Mouse (Mus musculus): ENCODE measurements around the gene Odf4. TPM values are rescaled to one million over a fixed set of nuclear protein-coding genes. Genes with fewer than 3 reads are reported as not detected.

Gene Odf4
- total and polyA plus RNA-seq, 2 experiments from 2014 or later, result 1.5 to 2.2 TPM

DNA sequence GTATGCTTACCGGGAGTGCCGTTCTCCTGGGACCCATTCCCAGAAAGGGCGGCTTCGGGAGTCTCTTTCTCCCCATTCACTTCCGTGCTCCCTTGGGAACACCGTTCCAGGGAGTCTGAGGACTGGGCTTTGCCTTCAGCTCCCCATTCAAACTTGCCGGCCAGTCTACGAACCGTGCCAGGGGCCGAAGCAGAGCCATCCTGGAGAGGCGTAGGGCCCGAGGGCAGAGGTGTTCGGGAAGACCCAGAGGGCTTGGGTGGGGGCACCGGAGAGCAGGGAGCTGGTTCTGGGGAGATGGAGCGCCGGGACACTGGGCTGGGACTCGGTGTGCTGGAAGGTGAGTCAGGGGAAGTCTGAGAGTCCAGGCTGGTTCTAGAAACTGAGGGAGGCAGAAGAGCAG lies 27.5 kb upstream of the Odf4 start:
- WGBS, result 1% methylated on average over 17 of the region's 17 CpGs
- no peak for DNase-seq (ENCODE audit: low spot score)
- Histone ChIP-seq H3K4me2 (ENCODE audit: low read depth, low read length, poor library complexity, severe bottlenecking) (peak overlapping the region; percentile 48), H3K9me3 (ENCODE audit: low read length) (no peaks in the 10 kb centered on the region), H3K27ac (ENCODE audit: low read depth, low read length) (no peak overlapping the region), H3K4me1 (ENCODE audit: insufficient read depth, low read length) (peaks cover 5% of the 10 kb centered on the region; the same call in 1 of the 2 replicates), H3K9ac (replicated peaks; ENCODE audit: low read length, poor library complexity, severe bottlenecking) (peak overlapping the region; percentile 48; the same call in 1 of the 2 replicates), H3K27me3 (ENCODE audit: insufficient read depth, low read length) (peaks cover 14% of the 10 kb centered on the region), H3K4me3 (ENCODE audit: low read depth, low read length) (peak overlapping the region; percentile 28), H3K36me3 (ENCODE audit: insufficient read depth, low read length) (no peaks in the 10 kb centered on the region)
- no peak for ATAC-seq (ENCODE audit: low FRiP score)
- no peak for TF ChIP-seq CTCF (IDR thresholded peaks at IDR 0.05)

DNA sequence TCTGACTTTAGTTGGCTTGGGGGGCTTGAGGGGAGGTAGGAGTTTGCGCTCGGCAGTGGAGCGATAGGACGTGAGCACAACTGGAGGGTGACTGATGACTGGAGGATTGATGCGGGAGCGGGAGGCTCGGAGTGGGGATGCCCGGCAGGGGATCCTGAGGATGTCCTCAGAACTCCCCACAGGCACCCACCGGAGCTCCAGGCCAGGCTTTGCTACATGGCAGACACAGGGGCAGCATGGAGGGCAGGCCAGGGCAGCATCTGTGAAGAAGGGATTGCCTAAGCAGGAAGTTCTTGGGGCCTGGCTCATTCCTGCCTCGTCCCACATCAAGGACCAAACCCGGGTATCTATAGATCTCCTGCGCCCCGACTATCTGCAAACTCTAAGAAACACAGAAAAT lies 27.0 kb upstream of the Odf4 start:
- H3K27ac ChIP-seq (ENCODE audit: low read depth, low read length), result no peak overlapping the region
- H3K4me1 ChIP-seq (ENCODE audit: insufficient read depth, low read length), result peaks cover 5% of the 10 kb centered on the region; the same call in 1 of the 2 replicates
- no peak overlapping the region for H3K9ac ChIP-seq (replicated peaks; ENCODE audit: low read length, poor library complexity, severe bottlenecking)
- TF ChIP-seq CTCF (IDR thresholded peaks at IDR 0.05), result no peak
- DNase-seq (ENCODE audit: low spot score), result no peak
- whole genome bisulfite sequencing, result 14% methylated on average over 13 of the region's 13 CpGs
- H3K4me2 ChIP-seq (ENCODE audit: low read depth, low read length, poor library complexity, severe bottlenecking), result peak overlapping the region; percentile 48
- no peak overlapping the region for H3K4me3 ChIP-seq (ENCODE audit: low read depth, low read length)
- peaks cover 14% of the 10 kb centered on the region for H3K27me3 ChIP-seq (ENCODE audit: insufficient read depth, low read length)
- no peaks in the 10 kb centered on the region for H3K9me3 ChIP-seq (ENCODE audit: low read length)
- no peaks in the 10 kb centered on the region for H3K36me3 ChIP-seq (ENCODE audit: insufficient read depth, low read length)
- ATAC-seq (ENCODE audit: low FRiP score), result no peak

DNA sequence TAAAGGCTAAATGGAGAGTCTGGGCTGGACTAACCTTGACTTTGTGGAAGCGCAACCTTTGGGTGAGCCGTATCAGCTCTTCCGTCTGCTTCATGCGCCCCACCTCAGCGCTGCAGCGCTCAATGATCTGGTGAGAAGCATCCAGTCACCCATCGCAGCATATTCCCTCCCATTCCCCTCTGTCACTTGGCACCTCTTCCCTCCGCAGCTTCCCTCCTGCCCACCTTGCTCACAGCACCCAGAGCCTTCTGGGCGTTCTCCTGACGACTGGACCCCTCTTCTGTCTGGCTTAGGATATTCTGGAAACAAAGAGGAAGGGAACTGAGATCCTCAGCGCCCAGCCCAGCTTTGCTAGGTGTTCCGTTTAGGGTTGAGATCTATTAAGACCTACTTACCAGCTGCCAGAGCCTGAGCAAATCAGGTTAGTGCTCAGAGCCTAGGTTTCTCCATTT lies 20.7 kb upstream of the Odf4 start:
- Histone ChIP-seq H3K9ac (replicated peaks; ENCODE audit: low read length, poor library complexity, severe bottlenecking) (peak overlapping the region; percentile 69), H3K4me2 (ENCODE audit: low read depth, low read length, poor library complexity, severe bottlenecking) (peak overlapping the region; percentile 59), H3K9me3 (ENCODE audit: low read length) (no peaks in the 10 kb centered on the region), H3K4me1 (ENCODE audit: insufficient read depth, low read length) (peaks cover 4% of the 10 kb centered on the region; the same call in 1 of the 2 replicates), H3K27ac (ENCODE audit: low read depth, low read length) (peak overlapping the region; percentile 89), H3K4me3 (ENCODE audit: low read depth, low read length) (peak overlapping the region; percentile 41), H3K27me3 (ENCODE audit: insufficient read depth, low read length) (no peaks in the 10 kb centered on the region), H3K36me3 (ENCODE audit: insufficient read depth, low read length) (peaks cover 3% of the 10 kb centered on the region; the same call in 1 of the 2 replicates)
- WGBS, result 5% methylated on average over 12 of the region's 12 CpGs
- ATAC-seq (ENCODE audit: low FRiP score) (peak; percentile 87), DNase-seq (ENCODE audit: low spot score) (peak; percentile 89)
- no peak for TF ChIP-seq CTCF (IDR thresholded peaks at IDR 0.05)

DNA sequence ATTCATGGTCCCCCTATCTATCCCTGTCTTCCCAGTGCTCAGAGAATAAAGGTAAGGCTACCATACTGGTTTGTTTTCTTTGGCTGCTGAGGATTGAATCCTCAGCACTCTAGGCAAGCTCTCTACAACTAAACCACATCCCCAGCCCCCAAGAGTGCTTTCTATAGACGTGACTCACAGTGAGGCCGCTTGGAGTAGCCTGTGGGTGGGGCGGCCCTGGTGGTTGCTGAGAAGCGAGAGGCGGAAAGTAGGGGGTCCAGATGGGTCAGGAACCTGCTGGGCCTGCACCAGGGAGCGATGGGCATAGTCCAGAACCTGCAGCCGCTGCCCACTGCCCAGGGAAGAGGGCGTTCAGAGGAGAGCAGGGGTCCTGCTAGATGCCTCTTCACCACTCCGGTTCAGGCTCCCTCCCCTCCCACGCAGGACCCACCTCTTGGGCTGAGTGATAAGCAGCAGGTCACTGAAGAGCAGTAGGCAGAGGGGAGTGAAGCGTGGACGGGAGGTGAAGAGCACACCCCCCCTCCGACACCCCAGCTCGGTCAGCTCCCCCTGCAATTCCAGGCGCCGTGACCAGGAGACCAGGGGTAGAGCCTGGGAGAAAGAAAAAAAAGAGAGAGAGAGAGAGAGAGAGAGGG lies 20.0 kb upstream of the Odf4 start:
- H3K9me3 ChIP-seq (ENCODE audit: low read length), result no peaks in the 10 kb centered on the region
- peak overlapping the region; percentile 58 for H3K9ac ChIP-seq (replicated peaks; ENCODE audit: low read length, poor library complexity, severe bottlenecking)
- no peaks in the 10 kb centered on the region for H3K27me3 ChIP-seq (ENCODE audit: insufficient read depth, low read length)
- ATAC-seq (ENCODE audit: low FRiP score) (peak; percentile 81), DNase-seq (ENCODE audit: low spot score) (peak; percentile 24)
- peaks cover 4% of the 10 kb centered on the region; the same call in 1 of the 2 replicates for H3K4me1 ChIP-seq (ENCODE audit: insufficient read depth, low read length)
- peak overlapping the region; percentile 59 for H3K4me2 ChIP-seq (ENCODE audit: low read depth, low read length, poor library complexity, severe bottlenecking)
- 8% methylated on average over 12 of the region's 16 CpGs for WGBS
- TF ChIP-seq CTCF (IDR thresholded peaks at IDR 0.05), result no peak
- H3K27ac ChIP-seq (ENCODE audit: low read depth, low read length), result peak overlapping the region; percentile 89
- H3K36me3 ChIP-seq (ENCODE audit: insufficient read depth, low read length), result peaks cover 3% of the 10 kb centered on the region; the same call in 1 of the 2 replicates
- H3K4me3 ChIP-seq (ENCODE audit: low read depth, low read length), result peak overlapping the region; percentile 41

DNA sequence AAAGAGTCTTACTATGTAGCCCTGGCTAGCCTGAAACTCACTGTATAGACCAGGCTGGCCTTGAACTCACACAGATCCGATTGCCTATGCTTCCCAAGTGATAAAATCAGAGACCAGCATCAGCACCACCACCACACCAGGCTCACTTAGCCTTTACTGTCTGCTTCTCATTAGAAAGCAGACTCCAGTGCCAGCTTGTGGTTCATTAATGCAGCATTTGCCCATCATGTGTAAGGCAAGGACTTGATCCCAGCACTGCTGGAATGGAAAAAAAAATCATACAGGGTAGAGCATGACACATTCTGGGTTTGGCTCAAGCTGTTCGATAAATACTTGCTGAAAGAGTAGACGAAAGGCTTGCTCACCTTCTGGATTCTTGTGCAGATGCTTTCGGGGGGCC lies 19.1 kb upstream of the Odf4 start:
- no peak for ATAC-seq (ENCODE audit: low FRiP score)
- WGBS, result 85% methylated on average over 4 of the region's 4 CpGs
- DNase-seq (ENCODE audit: low spot score), result no peak
- H3K27me3 ChIP-seq (ENCODE audit: insufficient read depth, low read length), result no peaks in the 10 kb centered on the region
- no peak overlapping the region for H3K27ac ChIP-seq (ENCODE audit: low read depth, low read length)
- H3K9ac ChIP-seq (replicated peaks; ENCODE audit: low read length, poor library complexity, severe bottlenecking), result no peak overlapping the region
- no peaks in the 10 kb centered on the region for H3K9me3 ChIP-seq (ENCODE audit: low read length)
- peak overlapping the region; percentile 41 for H3K4me3 ChIP-seq (ENCODE audit: low read depth, low read length)
- peaks cover 3% of the 10 kb centered on the region; the same call in 1 of the 2 replicates for H3K36me3 ChIP-seq (ENCODE audit: insufficient read depth, low read length)
- H3K4me1 ChIP-seq (ENCODE audit: insufficient read depth, low read length), result peaks cover 4% of the 10 kb centered on the region; the same call in 1 of the 2 replicates
- TF ChIP-seq CTCF (IDR thresholded peaks at IDR 0.05), result no peak
- peak overlapping the region; percentile 59 for H3K4me2 ChIP-seq (ENCODE audit: low read depth, low read length, poor library complexity, severe bottlenecking)

DNA sequence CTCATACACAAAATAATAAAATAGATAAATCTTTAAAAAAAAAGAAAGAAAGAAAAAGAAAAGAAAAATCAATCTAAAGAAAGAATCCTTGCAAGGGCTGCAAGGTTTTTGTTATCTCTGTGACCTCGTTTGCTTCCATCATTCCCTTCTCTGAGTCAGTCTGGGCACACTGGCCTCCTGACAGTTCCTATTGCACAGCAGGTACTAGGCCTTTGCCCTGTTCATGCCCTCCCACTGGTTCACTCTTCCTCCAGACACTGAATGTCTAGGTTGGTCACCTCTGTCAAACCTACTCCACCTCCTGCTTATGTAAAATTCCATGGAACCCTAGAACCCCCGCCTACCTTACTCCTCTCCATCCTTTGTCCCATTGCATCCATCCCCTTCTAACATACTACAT lies 18.4 kb upstream of the Odf4 start:
- DNase-seq (ENCODE audit: low spot score) (no peak), ATAC-seq (ENCODE audit: low FRiP score) (no peak)
- no peak overlapping the region for H3K4me3 ChIP-seq (ENCODE audit: low read depth, low read length)
- 77% methylated on average over 2 of the region's 2 CpGs for WGBS
- H3K27ac ChIP-seq (ENCODE audit: low read depth, low read length), result no peak overlapping the region
- H3K9me3 ChIP-seq (ENCODE audit: low read length), result no peaks in the 10 kb centered on the region
- peaks cover 3% of the 10 kb centered on the region; the same call in 1 of the 2 replicates for H3K36me3 ChIP-seq (ENCODE audit: insufficient read depth, low read length)
- TF ChIP-seq CTCF (IDR thresholded peaks at IDR 0.05), result no peak
- no peaks in the 10 kb centered on the region for H3K27me3 ChIP-seq (ENCODE audit: insufficient read depth, low read length)
- H3K9ac ChIP-seq (replicated peaks; ENCODE audit: low read length, poor library complexity, severe bottlenecking), result no peak overlapping the region
- H3K4me1 ChIP-seq (ENCODE audit: insufficient read depth, low read length), result peaks cover 4% of the 10 kb centered on the region; the same call in 1 of the 2 replicates
- no peak overlapping the region; the same call in 1 of the 2 replicates for H3K4me2 ChIP-seq (ENCODE audit: low read depth, low read length, poor library complexity, severe bottlenecking)
